Mouse (Mus musculus) monocyte, adult 5-6 weeks (primary cell): Measurements from ENCODE around the gene Sez6. TPM values are rescaled to one million over a fixed set of nuclear protein-coding genes. Genes with fewer than 3 reads are reported as not detected.

Source experiments
- ATAC-seq: fragments of 153-309, 156-312 bp; replicated peaks from 2 replicates; pipeline ENCODE4 v1.8.0; 2017; ENCODE audit warnings: mild to moderate bottlenecking; ENCODE audit not compliant: low TSS enrichment, insufficient number of reproducible peaks, severe bottlenecking, poor library complexity, low FRiP score
- total RNA-seq: library from RNA; stranded (forward); fragments of 200-1000, 200-491, 200-594 nt; gene quantifications from 3 replicates; pipeline ENCODE4 v1.2.3, GENCODE M21; 2017

Sez6 gene
- total RNA-seq, 1 experiment from 2014 or later: not detected

GRCm38 (mm10) chr11:78019676-78020075 is 89.1 kb downstream of the Sez6 start:
- peak; percentile 86 for ATAC-seq

- peak; percentile 49; the same call in 1 of the 2 replicates for ATAC-seq
Observed at GRCm38 (mm10) chr11:78023607-78024006, 93.0 kb downstream of the Sez6 start.

Other genes starting within 250 kb of the Sez6 start
- gene Nufip2, start 244.6 kb upstream of the Sez6 start, total RNA-seq: 135 to 169 TPM (median 146 TPM) in 3 replicates
- not detected in 3 replicates for gene Cryba1, start 205.5 kb upstream of the Sez6 start, total RNA-seq
- gene Myo18a, start 167.6 kb upstream of the Sez6 start, total RNA-seq: 142 to 166 TPM (median 145 TPM) in 3 replicates
- 0.68 to 1.2 TPM in 2 of 3 replicates, not detected in the other for gene Gm10277, start 143.1 kb upstream of the Sez6 start, total RNA-seq
- gene Pipox, start 36.7 kb upstream of the Sez6 start, total RNA-seq: not detected in 3 replicates
- 34.9 to 44.3 TPM (median 43.9 TPM) in 3 replicates for gene Phf12, start 52.0 kb downstream of the Sez6 start, total RNA-seq
- 0.39 to 0.86 TPM in 2 of 3 replicates, not detected in the other for gene Dhrs13, start 101.5 kb downstream of the Sez6 start, total RNA-seq
- 18.5 to 34.4 TPM (median 28.9 TPM) in 3 replicates for gene Flot2, start 107.1 kb downstream of the Sez6 start, total RNA-seq
- 7.1 to 17.9 TPM (median 16.5 TPM) in 3 replicates for gene Eral1, start 149.6 kb downstream of the Sez6 start, total RNA-seq
- gene Fam222b, start 163.9 kb downstream of the Sez6 start, total RNA-seq: 3.6 to 7.9 TPM (median 4.4 TPM) in 3 replicates
- 3.6 to 4.9 TPM (median 3.6 TPM) in 3 replicates for gene Traf4, start 234.8 kb downstream of the Sez6 start, total RNA-seq
- 2.5 to 4.3 TPM (median 2.8 TPM) in 3 replicates for gene Nek8, start 245.9 kb downstream of the Sez6 start, total RNA-seq
- 2.5 to 4.6 TPM (median 2.9 TPM) in 3 replicates for gene Tlcd1, start 245.9 kb downstream of the Sez6 start, total RNA-seq